Mouse (Mus musculus) CD4-positive, CD25-positive, alpha-beta regulatory T cell, adult 2 months (primary cell): Measurements from ENCODE around the gene Dlgap5.
A peak's percentile ranks its signal among the peaks of the same experiment; 100 is the strongest.
"Not testable (repeated sequence)": the region's sequence is repeated elsewhere in the genome, so short reads cannot be mapped to it uniquely, and the experiment has no call there.

Source experiments
- DNase-seq: peaks from one replicate; pipeline ENCODE4 v3.0.0-alpha.2; 2012; ENCODE audit warnings: low read depth, low spot score

The Dlgap5 gene

GRCm38 (mm10) chr14:47417775-47418665, at the start of gene Dlgap5:
Dlgap5 (minus strand) TSS chr14:47418407.
- peak; percentile 95 for DNase-seq

DNA sequence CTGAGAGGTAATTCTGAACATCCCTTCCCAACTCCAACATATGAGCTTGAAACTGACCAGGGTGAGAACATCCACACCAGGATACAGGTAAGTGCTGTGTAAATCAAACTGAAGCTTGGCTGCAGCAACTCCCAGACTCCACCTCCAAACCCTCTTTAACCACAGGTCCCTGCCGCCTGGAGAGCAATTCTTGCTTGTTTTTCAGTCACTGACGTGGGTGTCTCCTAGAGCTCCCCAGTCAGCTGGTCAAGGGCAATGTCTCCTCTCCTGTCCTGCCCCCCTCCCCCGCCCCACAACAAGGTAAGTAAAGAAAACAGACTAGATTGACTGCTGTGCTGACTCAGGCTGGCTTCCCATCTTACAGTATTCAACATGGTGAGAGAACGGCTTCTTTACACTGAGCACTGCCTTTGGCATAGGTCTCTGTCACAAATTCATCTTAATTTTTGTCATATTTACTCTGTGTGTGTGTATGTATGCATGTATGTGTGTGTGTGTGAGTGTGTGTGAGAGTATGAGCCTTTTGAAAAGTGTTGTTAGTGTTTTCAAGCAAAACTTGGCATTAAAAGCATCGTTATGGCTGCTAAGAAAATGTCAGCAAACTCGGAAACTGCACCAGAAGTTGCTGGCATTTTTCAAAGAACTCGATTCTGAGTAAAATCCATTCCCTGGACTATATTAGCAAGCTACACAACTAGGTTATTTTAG, 47.4 kb upstream of the Dlgap5 start:
- no peak for DNase-seq

DNA sequence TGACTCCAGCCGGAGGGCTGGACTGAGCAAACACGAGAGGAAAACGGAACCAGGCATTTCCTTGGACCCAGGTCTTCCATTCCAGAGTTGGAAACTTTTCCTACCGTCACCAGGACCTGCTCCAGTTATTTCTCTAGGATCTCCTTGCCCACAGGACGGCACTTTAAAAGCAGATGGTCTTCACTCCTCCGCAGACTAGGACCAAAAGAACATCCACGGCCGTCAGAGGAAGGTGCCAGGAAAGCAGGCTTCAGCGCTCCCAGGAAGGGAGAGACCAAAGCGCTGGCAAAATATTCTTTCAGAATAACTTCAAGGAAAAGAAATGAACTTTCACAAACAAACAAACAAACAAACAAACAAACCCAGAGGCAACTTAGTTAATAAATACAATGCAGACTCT, 46.2 kb upstream of the Dlgap5 start:
- no peak for DNase-seq

DNA sequence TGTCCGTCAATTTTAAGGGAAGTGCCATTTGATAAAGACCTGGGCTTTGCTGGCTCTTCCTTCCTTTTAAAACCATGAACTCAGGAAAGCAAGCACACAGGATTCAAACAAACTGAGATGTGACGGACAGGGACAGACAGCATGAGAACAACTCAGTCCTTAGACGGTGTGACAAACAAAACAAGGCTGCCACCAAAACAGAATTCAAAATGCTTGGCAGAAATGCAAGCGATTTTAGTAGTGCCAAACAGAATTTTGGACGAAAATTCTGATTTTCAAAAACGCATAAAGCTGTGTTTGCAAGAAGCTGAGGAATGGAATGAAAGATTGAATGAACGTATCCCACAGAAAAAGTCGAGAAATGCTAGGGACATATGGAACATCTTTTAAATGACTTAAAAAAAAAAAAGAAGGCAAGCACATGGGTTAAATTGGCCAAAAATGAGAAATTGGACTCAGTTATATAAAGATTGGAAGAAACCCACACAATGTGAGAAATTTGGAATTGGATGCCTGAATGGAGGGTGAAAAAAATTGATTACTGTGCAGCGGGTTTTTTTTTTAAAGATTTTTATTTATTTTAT, 44.8 kb upstream of the Dlgap5 start:
- DNase-seq: no peak

GRCm38 (mm10) chr14:47462453-47462852, 44.2 kb upstream of the Dlgap5 start:
- no peak for DNase-seq

DNA sequence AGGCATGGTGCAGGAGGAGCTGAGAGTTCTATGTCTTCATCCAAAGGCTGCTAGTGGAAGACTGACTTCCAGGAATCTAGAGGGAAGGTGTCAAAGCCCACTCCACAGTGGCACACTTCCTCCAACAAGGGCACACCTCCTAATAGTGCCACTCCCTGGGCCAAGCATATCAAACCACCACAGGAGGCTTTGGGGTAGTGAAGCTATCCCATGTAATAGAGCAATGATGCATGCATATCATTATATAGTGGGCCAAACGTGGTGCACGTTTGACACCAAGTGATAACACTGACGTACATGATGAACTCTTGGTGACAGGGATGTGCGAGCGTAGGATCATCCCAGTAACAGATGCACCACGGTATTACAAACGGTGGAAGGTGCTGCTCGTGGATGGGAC, 43.8 kb upstream of the Dlgap5 start:
- no peak for DNase-seq

GRCm38 (mm10) chr14:47459556-47459955, 41.3 kb upstream of the Dlgap5 start:
- no peak for DNase-seq

DNA sequence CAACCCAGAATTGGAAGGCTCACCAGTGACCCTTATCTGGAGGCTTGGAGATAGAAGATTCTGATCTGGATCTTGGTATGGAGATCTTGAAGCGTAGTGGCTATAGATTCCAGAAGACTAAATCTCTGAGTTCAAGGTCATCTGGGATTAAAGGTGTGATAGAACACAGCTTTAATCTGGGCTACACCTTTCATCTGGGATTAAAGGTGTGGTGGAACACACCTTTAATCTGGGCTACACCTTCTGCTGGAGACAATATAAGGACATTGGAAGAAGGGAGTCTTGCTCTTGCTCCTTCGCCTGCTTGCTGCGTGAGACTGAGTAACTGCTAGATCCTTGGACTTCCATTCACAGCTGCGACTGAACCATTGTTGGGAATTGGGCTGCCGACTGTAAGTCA, 31.9 kb upstream of the Dlgap5 start, which contains the start of gene Fbxo34:
Gene Fbxo34 (plus strand): TSS at position 301 of the 400 bp plus-strand sequence.
- DNase-seq: not testable (repeated sequence)

DNA sequence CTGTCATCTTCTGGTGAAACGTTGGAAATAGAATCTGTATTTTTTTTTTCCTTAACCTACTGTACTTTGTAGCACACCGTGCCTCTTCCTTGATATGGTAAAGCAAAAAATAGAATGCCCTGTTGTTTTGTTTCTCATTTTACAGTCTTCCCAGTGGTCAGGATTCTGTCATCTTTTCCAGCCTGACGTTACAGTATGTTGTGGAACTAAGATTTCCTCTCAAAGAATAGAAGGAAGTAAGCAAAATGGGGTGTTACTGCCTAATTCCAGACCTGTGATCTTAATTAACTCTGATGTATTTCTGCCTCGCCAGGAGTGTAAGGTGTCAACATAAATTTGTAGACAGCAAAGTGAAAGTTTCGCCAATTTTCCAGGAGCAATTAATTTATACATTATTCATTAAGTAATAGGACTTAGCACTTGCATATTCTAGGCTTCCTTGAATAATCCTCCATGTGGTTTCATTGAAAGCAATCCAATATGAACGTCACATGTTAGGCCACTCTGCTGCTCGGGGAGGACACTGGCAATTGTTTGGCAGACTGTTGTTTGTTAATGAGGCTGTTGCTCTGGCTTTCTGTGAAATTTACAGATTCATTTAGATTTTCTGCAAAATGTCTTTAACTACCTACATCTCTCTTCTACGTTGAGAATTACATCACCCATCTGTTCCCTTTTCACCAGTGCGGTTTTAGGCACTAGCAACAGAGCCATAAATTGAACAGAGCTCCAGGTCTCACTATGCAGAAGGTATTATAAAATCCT, 27.3 kb upstream of the Dlgap5 start:
- no peak for DNase-seq

DNA sequence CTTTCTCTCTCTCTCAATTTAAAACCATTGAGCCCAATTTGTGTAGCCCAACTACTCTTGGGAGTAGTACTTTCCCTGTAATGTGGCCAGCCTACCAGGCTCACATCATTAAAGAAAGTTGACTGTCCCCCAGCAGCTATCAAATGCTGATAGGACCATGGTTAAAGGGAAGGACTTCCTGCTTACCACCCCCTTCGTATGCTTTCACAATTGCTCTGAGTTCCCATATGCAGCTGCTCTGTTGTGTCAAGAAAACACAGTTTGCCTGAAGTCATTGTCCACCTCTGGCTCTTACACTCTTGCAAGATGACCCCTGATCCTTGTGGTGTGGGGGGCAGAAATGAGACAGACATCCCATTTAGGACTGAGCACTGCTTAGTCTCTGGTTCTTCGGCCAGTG, 26.7 kb upstream of the Dlgap5 start:
- no peak for DNase-seq

- no peak for DNase-seq
Observed at GRCm38 (mm10) chr14:47438947-47439346, 20.7 kb upstream of the Dlgap5 start.

DNA sequence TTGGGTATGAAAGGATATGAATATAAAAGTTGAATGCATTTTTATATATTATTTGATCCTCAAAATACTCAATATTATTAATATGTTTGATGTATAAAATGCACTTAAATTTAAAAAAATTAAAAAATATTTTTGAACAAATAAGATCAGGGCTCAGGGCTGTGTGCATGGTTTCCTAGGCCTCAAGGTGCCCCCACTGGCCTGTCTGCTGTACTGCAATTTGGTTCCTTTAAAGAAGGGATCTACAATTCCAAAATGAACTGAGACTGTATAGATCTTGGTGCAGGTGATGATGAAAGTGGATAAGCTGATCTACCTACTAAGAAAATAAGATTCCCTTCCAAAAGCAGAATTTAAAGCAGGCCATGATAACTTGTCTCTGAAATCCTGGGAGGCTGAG, 14.8 kb upstream of the Dlgap5 start:
- DNase-seq: peak; percentile 43

DNA sequence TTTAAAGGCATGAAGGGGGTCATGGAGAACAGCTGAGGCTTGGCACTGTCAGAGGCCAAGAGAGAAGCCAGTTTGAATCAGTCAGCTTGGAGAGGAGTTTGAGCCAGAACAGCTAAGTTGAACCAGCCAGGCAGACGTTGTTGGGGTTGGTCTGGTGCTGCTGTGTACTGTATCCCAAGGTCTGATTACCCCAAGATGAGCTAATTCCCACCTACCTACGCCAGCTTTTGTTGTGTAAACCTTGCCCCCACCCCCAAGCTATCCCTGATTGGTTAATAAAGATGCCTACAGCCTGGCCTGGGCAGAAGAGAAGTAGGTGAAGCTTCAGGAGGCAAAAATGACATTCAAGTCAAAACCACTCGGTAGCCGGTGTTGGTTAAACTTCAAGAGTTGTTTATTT, 4.3 kb upstream of the Dlgap5 start:
- DNase-seq: no peak

DNA sequence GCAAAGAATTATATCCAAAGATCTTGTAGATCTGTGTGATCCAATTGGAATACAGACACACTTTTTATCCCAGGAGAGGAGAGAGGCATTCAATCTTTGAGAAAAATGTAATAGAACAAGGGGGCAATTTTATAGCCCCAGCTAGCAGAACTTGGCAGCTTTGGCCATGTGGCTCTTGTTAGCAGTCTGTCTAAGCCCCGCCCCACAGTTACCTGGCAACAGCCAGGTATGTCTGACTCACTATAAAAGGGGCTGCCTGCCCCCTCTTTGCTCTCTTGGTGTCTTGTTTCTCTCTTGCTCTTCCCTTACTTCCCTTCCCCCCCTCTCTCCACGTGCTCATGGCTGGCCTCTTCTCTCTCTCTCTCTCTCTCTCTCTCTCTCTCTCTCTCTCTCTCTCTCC, 3.4 kb upstream of the Dlgap5 start:
- no peak for DNase-seq

DNA sequence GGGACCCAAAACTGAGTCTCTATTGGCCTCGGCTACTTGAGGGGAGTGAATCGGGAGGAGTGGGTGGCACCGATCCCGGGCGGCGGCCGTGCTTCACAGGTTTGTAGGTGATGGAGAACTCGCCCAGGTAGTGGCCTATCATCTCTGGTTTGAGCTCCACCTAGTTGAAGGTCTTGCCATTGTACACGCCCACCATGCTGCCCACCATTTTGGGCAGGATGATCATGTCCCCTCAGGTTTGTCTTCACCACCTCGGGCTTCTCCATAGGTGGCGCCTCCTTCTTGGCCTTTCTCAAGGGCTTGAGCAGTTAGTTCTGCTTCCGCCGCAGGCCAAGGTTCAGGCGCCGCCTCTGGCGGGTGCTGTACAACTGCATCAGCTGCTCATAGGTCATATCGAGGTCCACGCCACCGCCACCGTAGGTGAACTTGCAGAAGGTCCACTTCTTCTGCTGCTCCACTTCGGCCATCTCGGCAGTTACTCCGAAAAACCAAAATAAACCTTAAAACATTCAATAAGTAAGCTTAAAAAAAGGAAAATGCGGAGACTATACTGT, 1.6 kb upstream of the Dlgap5 start:
- DNase-seq: no peak

DNA sequence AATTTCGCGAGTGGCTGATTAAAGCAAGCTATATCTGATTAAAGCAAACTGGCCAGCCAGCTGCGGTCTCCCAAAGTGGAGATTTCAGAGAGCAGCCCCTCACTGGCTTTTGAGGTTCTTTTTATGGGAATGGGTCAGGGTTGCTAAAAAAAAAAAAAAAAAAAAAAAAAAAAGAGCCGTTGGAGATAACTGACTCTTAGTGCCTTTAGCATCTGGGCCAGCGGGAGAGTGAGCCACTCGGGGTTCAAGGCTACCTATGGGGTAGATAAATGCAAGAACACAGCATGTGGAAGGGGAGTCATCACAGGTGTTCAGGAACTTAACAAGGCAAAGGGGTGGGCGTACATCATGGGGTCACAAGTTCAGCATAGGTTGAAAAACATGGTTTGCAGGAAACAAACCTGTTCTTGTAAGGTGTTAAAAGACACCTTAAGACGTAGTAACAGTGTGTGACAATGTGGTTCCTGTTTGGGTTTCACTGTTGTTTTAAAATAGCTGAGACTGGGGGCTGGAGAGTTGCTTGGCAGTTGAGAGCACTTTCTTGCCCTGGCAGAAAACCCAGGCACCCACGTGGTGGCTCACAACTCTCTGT, 923 bp upstream of the Dlgap5 start:
- DNase-seq: no peak

- DNase-seq: no peak
Observed at GRCm38 (mm10) chr14:47418666-47418991, 422 bp upstream of the Dlgap5 start.

DNA sequence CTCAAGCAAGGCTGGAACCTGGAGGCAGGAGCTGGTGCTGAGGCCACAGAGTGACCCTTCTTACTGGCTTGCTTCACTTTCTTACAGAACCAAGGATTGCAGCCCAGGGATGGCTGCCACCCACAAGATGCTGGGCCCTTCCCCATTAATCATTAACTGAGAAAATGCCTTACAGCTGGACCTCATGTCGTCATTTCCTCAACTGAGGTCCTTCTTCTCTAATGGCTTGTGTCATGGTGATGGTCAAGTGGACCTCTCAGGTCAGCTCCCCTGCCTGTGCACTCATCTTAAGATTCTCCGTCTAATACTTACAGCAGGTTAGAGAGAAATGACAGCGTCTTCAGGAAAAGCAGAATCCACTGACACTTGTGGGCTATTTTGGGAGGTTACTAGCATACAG, 861 bp downstream of the Dlgap5 start:
- no peak for DNase-seq

DNA sequence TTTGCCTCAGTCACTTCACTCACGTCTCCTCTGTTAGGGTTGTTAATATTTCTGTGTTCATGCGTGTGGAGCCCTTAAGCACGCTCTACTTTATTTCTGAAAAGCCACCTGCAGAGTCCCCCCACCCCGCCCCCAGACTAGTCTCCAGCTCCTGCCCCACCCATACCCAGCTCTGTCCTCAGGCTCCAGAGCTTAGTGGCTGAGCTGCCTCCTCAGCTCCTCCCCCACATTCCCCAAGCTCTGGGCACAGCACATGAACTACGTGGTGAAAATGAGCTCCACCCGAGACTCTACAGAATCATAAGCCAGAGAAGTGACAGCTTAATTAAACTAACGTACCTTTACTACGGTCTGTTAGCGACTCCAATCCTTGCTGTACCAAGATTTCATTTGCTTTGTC, 12.2 kb downstream of the Dlgap5 start:
- no peak for DNase-seq

GRCm38 (mm10) chr14:47402735-47403134, 15.5 kb downstream of the Dlgap5 start:
- no peak for DNase-seq

GRCm38 (mm10) chr14:47396165-47396652, 22.0 kb downstream of the Dlgap5 start:
- DNase-seq: peak; percentile 83
